Mouse (Mus musculus) hindbrain, embryonic 11.5 days (tissue): Measurements from ENCODE around the gene Pde4a. TPM values are rescaled to one million over a fixed set of nuclear protein-coding genes. Genes with fewer than 3 reads are reported as not detected.

Experiments
- ATAC-seq: fragments of 200-750 bp; cut with Nextera tagmentation; 2 replicates; pipeline ENCODE4 v1.8.0; 2017; ENCODE audit warnings: mild to moderate bottlenecking, moderate TSS enrichment, moderate library complexity; ENCODE audit not compliant: low FRiP score
- DNase-seq: peaks from one replicate; pipeline ENCODE4 v3.0.0-alpha.2; 2015; ENCODE audit warnings: low spot score
- H3K27ac ChIP-seq: fragments of 300-500 bp; sonication (generic); 2 replicates; pipeline ENCODE4 v1.5.1; 2014; ENCODE audit warnings: mild to moderate bottlenecking, low read depth, low read length
- H3K27me3 ChIP-seq: fragments of 300-500 bp; sonication (generic); 2 replicates; pipeline ENCODE4 v1.6.1; 2014; ENCODE audit warnings: mild to moderate bottlenecking, low read length, moderate library complexity, mixed read lengths; ENCODE audit not compliant: control insufficient read depth, insufficient read depth
- H3K36me3 ChIP-seq: fragments of 300-500 bp; sonication (generic); 2 replicates; pipeline ENCODE4 v1.6.1; 2014; ENCODE audit warnings: mild to moderate bottlenecking, low read length, moderate library complexity, mixed read lengths; ENCODE audit not compliant: control insufficient read depth, insufficient read depth
- H3K4me1 ChIP-seq: fragments of 300-500 bp; sonication (generic); replicated peaks from 2 replicates; pipeline ENCODE4 v1.6.1; 2014; ENCODE audit warnings: low read length, mixed read lengths; ENCODE audit not compliant: control insufficient read depth, insufficient read depth
- H3K4me2 ChIP-seq: fragments of 300-500 bp; sonication (generic); replicated peaks from 2 replicates; pipeline ENCODE4 v1.6.1; 2014; ENCODE audit warnings: mild to moderate bottlenecking, low read depth, low read length
- H3K4me3 ChIP-seq: fragments of 300-500 bp; sonication (generic); 2 replicates; pipeline ENCODE4 v1.5.1; 2014; ENCODE audit warnings: low read depth, low read length
- H3K9ac ChIP-seq: fragments of 300-500 bp; sonication (generic); 2 replicates; pipeline ENCODE4 v1.6.1; 2014; ENCODE audit warnings: low read depth, low read length
- H3K9me3 ChIP-seq: fragments of 300-500 bp; sonication (generic); 2 replicates; pipeline ENCODE4 v1.6.1; 2016; ENCODE audit warnings: low read length; ENCODE audit not compliant: control insufficient read depth
- WGBS: fragments of 180-500 bp; shearing (Covaris S2); extraction: QIAGEN DNeasy Blood & Tissue Kit; methylation state at CpG from one replicate; pipeline ENCODE4 v1.1.7; 2014; 5-methylcytosine and 5-hydroxymethylcytosine counted together
- polyA plus RNA-seq: library from polyadenylated mRNA; unstranded; fragments of >200 nt; fragmentation: Nextera tagmentation; extraction: Ambion mirVana; gene quantifications from 2 replicates; pipeline ENCODE4 v1.2.1, GENCODE M21; 2014

The Pde4a gene
- polyA plus RNA-seq, 1 experiment from 2014 or later: 5.7 TPM

DNA sequence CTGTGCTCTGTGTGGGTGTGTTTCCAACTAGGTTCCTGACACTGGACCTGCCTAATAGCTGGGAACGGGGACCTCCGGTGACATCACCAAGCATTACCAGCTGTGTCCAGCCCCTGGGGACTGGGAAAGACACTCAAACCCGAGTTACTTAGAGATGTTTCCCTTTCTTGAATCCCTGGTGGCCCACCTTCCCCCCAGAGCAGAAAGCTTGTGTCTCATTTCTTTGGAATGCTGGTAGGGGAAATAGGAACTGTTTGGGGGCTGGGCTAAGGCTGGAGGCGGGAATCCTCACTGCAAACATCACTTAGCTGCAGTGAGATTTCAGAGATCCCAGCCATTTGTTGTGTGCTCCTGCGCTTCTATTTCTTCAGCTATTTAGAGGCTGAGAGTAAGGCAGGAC is 11.7 kb upstream of the Pde4a start:
- WGBS: 11% methylated on average over 5 of the region's 5 CpGs
- Histone ChIP-seq H3K27me3 (no peaks in the 10 kb centered on the region), H3K4me3 (peak overlapping the region; percentile 19; the same call in 1 of the 2 replicates), H3K36me3 (no peaks in the 10 kb centered on the region), H3K4me2 (peak overlapping the region; percentile 37), H3K27ac (no peak overlapping the region), H3K9me3 (no peaks in the 10 kb centered on the region), H3K4me1 (peaks cover 3% of the 10 kb centered on the region; the same call in 1 of the 2 replicates), H3K9ac (no peak overlapping the region)
- ATAC-seq (no peak), DNase-seq (peak; percentile 45)

DNA sequence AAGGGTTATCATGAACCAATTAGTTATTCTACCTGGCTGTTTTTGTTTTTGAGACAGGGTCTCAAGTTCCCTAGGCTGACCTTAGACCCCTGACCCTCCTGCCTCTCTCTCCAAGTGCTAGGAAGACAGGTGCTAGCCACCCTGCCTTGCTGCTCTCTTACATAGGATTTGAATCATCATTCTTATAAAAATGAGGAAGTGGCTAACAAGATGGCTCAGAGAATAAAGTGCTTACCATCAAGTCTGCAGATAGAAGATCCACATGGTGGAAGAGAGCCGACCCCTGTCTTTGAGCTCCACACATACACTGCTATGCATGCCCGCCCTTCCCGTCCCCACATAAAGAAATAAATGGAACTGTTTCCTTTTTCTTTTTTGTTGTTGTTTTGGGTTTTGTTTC is 10.7 kb upstream of the Pde4a start:
- Histone ChIP-seq H3K27me3 (no peaks in the 10 kb centered on the region), H3K9me3 (no peaks in the 10 kb centered on the region), H3K36me3 (no peaks in the 10 kb centered on the region), H3K9ac (no peak overlapping the region), H3K27ac (no peak overlapping the region), H3K4me3 (no peak overlapping the region), H3K4me1 (peaks cover 3% of the 10 kb centered on the region; the same call in 1 of the 2 replicates), H3K4me2 (no peak overlapping the region)
- ATAC-seq (no peak), DNase-seq (no peak)
- WGBS: 89% methylated on average over 3 of the region's 3 CpGs

DNA sequence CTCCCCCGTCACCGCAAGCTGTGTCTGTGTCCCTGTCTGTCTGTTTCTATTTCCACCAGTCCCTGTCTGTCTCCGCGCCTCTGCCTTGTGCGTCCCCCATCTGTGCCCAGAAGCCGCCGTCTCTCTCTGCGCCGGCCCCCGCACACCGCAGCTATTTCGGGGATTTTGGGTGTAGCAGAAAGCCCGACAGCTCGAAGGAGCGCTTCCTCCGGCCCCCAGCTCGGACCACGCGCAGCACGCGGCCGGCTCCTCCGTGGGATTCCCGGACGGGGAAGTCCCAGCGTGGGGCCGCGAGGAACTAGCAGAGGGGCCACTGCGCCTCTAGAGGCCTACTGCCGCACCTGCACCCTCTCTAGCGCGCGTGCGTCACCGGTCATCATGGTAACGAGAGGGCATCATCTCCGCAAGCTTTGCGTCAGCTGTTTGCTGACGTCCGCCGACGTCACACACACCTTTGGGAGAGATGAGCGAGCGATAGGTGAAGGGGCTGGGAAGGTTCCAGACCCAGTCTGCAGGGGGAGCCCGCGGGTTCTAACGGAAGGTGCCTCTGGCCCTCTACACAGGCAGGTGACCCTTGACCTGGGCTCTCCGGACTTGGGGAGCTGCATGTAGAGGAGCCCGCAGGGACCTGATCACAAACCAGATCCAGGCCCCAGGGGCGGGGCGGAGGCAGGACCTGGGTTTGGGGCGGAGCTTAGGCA is 4.2 kb upstream of the Pde4a start:
- under 1% methylated on average over 52 of the region's 52 CpGs for WGBS
- Histone ChIP-seq H3K4me3 (peak overlapping the region; percentile 50), H3K27me3 (peaks cover 42% of the 10 kb centered on the region)

DNA sequence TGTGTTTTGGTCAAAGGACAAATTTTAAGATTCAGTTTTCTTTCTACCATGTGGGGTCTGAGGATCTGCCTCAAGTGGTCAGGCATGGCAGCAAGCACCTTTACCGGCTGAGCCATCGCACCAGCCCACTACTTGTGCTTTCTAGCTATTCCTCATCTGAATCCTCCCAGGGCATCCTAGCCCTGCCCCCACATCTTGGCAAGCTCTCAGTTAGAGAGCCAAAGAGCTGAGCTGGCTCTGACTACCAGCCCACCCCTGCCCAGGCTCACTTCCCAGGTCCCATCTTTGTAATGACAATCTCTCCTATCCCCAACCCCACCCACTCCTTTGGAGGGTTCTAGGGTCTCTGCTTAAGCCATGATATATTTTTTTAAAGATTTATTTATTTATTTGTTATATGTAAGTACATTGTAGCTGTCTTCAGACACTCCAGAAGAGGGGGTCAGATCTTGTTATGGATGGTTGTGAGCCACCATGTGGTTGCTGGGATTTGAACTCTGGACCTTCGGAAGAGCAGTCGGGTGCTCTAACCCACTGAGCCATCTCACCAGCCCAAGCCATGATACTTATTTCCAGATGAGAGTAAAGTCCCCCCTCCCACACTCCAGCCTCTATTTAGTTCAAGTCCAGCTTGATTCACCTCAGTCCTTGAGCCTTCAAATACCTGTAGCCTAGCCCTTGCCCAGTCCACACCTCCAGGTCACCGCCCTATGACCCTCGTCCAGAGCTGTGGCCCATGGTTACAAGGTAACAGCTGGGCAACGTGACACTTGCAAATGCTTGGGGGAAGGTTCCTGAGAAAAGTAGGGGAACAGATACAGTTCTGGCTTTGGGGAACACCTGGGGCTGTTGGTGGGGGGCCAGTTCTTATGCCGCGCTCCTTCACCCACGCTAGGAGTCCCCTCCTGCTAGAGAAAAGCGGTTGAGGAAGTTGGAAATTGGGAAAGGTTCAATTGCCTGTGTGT is 2.1 kb upstream of the Pde4a start:
- H3K4me2 ChIP-seq: no peak overlapping the region
- WGBS: 33% methylated on average over 11 of the region's 11 CpGs

More for the DNA sequence above, 4.2 kb upstream of the Pde4a start:
- DNase-seq: peak; percentile 92
- peak overlapping the region; percentile 72 for H3K9ac ChIP-seq
- H3K36me3 ChIP-seq: no peaks in the 10 kb centered on the region
- peaks cover 12% of the 10 kb centered on the region; the same call in 1 of the 2 replicates for H3K4me1 ChIP-seq
- no peak overlapping the region for H3K27ac ChIP-seq
- no peaks in the 10 kb centered on the region for H3K9me3 ChIP-seq
- peak overlapping the region; percentile 92 for H3K4me2 ChIP-seq
- peak; percentile 73 for ATAC-seq

DNA sequence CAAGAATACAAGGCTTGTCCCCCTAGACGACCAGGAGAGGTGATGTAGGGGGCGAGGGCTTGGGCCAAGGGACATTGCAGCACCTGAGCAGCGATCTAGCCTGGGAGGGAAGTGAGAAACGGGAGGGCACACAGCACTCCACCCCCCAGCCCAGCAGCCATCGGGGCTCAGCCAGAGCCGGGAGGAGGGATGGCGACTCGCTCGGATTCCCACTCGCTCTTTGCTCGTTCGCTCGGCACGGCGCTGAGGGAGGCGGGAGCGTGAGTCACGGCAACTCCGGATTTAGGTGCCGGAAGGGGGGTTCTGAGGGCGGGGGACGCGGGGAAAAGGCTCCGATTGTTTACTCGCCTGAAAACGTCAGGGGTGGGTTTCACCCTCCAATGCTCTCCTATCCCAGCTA is 1.4 kb upstream of the Pde4a start:
- Histone ChIP-seq H3K4me3 (0 out of 2 replicates have a peak overlapping the region, but pooled peaks have one; percentile 8), H3K4me1 (peaks cover 17% of the 10 kb centered on the region; the same call in 1 of the 2 replicates), H3K36me3 (no peaks in the 10 kb centered on the region), H3K27me3 (peaks cover 52% of the 10 kb centered on the region), H3K27ac (no peak overlapping the region), H3K9ac (no peak overlapping the region), H3K9me3 (no peaks in the 10 kb centered on the region), H3K4me2 (no peak overlapping the region)
- no peak for ATAC-seq
- peak; percentile 25 for DNase-seq
- under 1% methylated on average over 26 of the region's 26 CpGs for WGBS

More for the DNA sequence above, 2.1 kb upstream of the Pde4a start:
- Histone ChIP-seq H3K36me3 (no peaks in the 10 kb centered on the region), H3K27ac (no peak overlapping the region), H3K4me1 (peaks cover 16% of the 10 kb centered on the region; the same call in 1 of the 2 replicates), H3K4me3 (no peak overlapping the region), H3K9me3 (no peaks in the 10 kb centered on the region), H3K27me3 (peaks cover 52% of the 10 kb centered on the region), H3K9ac (no peak overlapping the region)
- ATAC-seq: no peak
- no peak for DNase-seq

DNA sequence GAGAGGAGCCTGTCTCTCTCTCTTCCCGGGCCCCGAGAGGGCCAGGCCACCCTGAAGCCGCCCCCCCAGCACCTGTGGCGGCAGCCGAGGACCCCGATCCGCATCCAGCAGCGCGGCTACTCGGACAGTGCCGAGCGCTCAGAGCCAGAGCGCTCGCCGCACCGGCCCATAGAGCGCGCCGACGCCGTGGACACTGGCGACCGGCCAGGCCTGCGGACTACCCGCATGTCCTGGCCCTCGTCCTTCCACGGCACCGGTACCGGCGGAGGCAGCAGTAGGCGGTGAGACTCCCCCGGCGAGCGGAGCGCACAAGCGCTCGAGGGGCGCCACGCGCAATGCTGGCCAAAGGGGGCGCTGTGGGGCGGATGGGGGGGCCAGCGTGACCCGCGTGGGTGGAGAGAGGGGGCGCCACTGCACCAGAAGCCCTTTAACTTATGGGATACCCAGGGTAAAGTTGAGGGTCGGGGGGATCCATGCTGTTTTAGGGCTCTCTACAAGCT is 488 bp downstream of the Pde4a start:
- H3K4me1 ChIP-seq: peaks cover 17% of the 10 kb centered on the region; the same call in 1 of the 2 replicates
- under 1% methylated on average over 45 of the region's 47 CpGs for WGBS
- peak overlapping the region; percentile 41 for H3K4me3 ChIP-seq
- peak overlapping the region; percentile 64 for H3K4me2 ChIP-seq
- peaks cover 52% of the 10 kb centered on the region for H3K27me3 ChIP-seq
- H3K9me3 ChIP-seq: no peaks in the 10 kb centered on the region
- DNase-seq (peak; percentile 66), ATAC-seq (no peak)
- H3K36me3 ChIP-seq: no peaks in the 10 kb centered on the region
- H3K27ac ChIP-seq: no peak overlapping the region
- peak overlapping the region; percentile 37; the same call in 1 of the 2 replicates for H3K9ac ChIP-seq

DNA sequence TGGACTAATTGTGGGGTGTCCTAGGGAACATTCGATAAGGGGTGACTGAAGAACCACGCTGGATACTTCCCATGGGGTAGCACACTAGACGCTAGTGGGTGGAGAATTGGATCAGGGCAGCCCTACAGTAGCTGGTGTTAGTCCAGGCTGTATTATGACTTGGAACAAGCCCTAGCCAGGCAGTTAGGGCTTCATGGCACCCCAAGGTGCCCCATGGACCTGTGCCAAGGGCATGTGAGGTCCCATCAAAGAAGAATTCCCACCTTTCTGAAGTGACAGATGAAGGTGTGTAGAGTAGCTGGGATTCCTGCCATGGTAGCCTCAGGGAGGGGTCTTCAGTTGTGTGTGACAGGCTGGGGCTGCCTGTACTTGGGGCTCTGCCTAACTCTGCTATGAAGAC is 1.0 kb downstream of the Pde4a start:
- WGBS: 38% methylated on average over 3 of the region's 3 CpGs
- peaks cover 17% of the 10 kb centered on the region; the same call in 1 of the 2 replicates for H3K4me1 ChIP-seq
- no peak for DNase-seq
- no peak overlapping the region for H3K4me2 ChIP-seq
- no peak overlapping the region for H3K9ac ChIP-seq
- no peak for ATAC-seq
- H3K4me3 ChIP-seq: no peak overlapping the region; the same call in 1 of the 2 replicates
- H3K9me3 ChIP-seq: no peaks in the 10 kb centered on the region
- H3K27ac ChIP-seq: no peak overlapping the region
- peaks cover 52% of the 10 kb centered on the region for H3K27me3 ChIP-seq
- no peaks in the 10 kb centered on the region for H3K36me3 ChIP-seq
